Mouse (Mus musculus) kidney, postnatal 4 days (tissue): ENCODE measurements around the gene Uggt2.
A peak's percentile ranks its signal among the peaks of the same experiment; 100 is the strongest.

Experiments used
- DNase-seq, 2 experiments: peaks; one replicate each; pipeline ENCODE4 v3.0.0; 2021; ENCODE audit warnings: mixed read lengths in 2 of 2

The Uggt2 gene

DNA sequence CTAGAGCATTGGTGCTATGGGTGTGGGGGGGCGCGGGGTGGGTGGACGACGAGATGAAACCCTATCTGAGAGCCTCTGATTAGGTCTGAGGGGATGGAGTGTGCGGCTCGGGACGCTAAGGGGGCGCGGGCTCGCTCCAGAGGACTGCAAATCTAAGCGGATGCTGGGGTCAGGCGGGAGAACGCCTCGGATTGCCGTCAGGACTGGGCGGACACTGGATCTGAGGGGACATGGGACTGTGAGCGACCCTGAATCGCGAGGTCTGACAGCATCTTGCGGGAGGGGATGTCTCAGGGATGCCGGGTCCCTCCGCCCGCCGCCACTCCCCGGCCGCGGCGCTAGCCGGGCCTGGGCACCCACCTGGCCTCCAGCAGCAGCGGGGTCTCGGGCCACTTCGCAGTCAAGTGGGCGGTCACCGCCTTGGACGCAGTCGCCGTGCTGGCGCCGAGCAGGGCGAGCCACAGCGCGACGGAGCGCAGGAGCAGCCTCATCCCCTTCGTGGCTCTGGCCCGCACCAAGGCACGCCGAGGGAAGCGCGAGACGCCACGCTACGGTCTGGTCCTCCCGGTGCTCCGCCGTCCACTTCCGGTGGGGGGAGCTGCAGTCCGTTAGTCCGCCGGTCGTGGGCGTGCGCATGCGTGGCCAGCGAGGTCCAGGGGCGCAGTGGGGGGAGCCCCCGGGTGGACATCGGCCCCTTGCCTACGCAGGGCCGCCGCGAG lies at the start of gene Uggt2:
Gene Uggt2, minus strand, starts transcription at position 580 of the 719 bp plus-strand sequence.
- DNase-seq = peak; percentile 91 to 94

DNA sequence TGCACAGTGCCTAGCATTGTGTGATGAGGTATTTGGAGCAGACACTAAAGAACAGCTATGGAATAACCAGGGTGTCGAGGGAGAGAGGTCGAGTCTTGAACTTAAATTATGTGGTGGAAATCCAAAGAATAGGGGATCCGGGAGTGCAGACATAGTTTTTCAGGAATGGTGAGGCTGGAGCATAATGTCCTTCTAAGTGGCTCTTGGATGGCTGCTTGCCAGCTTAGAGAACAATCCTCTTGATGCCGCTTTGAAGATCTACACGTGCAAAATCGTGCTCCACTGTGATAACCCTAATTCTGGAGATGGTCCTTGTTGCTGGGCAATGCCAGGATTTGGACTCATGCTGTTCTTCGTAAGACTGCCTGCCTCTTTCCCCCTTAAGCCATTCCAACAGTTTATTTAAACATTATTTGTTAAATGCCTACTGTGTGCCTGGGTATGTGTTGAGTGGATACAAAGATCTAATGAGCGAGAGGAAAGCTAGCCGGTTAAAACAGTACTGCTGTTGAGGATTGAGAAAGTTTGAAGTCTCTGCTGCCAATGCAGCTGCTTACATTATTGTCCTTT lies 40.2 kb upstream of the Uggt2 start:
- no peak for DNase-seq

DNA sequence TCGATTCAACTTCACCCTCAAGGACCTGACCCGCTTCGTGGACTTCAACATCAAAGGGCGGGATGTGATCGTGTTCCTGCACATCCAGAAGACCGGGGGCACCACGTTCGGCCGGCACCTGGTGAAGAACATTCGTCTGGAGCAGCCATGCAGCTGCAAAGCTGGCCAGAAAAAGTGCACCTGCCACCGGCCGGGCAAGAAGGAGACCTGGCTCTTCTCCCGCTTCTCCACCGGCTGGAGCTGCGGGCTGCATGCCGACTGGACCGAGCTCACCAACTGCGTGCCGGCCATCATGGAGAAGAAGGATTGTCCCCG lies 39.5 kb upstream of the Uggt2 start:
- peak; percentile 32 to 50 for DNase-seq

DNA sequence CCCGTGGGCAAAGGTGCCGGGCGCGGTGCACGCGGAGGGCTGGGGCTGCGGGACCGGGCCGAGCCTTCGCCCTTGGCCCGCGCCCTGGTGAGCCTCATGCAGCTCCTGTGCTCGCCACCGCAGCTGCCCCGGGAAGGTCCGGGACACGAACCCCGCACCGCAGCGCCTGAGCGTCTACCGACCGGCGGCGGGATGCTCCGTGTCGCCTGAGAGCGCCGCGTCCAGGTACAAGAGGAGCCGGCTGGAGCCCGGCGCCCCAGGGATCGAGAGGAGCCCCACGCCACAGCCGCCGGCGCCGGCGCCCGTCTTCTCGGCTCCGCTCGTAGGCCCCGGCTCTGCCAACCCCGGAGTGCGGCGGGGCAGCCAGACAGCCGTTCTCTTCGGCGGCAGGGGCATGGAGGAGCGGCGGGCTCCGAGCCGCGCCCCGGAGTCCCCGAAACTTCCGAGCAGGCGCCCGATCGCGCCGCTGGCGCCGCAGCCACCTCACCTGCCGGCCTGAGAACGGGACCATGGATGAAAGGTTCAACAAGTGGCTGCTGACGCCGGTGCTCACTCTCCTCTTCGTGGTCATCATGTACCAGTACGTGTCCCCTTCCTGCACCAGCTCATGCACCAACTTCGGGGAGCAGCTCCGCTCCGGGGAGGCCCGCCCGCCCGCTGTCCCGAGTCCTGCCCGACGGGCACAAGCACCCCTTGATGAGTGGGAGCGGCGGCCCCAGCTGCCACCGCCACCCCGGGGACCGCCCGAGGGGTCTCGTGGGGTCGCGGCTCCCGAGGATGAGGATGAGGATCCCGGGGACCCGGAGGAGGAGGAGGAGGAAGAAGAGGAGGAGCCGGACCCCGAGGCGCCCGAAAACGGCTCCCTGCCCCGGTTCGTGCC lies 38.9 kb upstream of the Uggt2 start, which contains the start of gene Hs6st3:
Gene Hs6st3, plus strand, starts transcription at position 436 of the 880 bp plus-strand sequence.
- peak in 1 of 2 experiments; percentile 53 for DNase-seq

DNA sequence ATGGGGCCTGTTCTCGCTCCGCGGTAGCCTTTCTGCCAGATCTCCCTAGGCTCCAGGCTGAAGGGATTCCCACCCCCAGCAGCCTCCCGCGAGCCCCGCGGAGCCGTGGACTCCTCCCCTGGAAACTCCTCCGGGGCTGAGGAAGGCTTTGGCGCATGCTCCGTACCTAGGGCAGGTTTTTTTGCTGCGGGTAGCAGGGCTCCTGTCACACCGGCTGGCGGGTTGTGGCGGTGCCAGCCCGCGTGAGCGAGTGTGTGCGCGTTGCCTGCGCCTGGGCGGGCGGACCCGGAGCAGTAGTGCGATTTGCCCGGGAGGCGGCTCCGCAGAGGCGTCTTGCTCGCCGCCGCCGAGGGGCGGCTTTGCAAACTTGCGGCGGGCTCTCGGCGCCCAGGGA lies 38.3 kb upstream of the Uggt2 start:
- DNase-seq = peak; percentile 66 to 79

DNA sequence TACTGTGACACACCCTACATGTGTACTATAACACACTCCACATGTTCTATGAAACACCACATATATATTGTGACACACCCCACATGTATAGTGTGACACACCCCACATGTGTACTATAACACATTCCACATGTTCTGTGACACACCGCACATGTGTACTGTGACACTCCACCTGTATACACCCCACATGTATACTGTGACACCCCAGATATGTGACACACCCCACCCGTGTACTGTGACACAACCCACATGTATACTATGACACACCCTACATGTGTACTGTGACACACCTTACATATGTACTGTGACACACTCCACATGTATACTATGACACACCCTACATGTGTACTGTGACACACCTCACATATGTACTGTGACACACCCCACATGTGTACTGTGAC lies 28.1 kb upstream of the Uggt2 start:
- no peak for DNase-seq

DNA sequence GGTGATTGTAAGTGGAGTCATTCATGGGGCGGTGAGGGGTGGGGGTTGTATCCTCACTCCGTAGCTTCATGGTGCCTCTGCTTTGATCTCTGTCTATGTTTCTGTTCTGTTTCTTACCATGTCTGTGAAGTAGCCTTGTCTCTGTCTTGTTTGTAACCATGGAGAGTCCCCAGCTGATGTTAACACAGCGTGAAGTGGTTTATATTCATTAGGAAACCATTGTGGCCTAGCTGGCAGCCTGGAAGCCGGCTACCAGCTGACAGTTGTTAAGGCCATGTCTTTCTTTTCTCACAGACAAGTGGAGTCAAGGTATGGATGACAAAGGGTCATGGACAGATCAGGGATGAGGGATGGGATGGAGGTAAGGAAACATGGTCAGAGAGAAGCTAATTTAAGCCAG lies 26.6 kb upstream of the Uggt2 start:
- DNase-seq = no peak

DNA sequence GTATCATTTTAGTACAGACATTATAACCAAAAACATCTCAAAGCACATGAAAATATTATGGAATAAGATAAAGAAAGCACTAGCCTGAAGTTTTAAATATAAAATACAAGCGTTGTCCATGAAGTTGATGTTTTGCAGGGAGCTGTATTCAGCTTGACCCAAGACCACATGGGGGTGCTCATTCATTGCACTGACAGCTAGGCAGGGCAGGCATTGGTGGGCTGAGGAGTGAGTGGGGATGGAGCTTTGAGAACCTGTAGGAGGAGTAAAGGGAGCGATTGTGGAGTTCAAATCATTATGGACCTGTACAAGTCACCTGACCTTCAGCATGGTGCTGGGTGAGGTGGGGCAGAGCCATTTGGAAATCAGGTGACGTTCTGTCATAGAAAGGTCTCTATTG lies 24.8 kb upstream of the Uggt2 start:
- DNase-seq = peak; percentile 56 to 67

DNA sequence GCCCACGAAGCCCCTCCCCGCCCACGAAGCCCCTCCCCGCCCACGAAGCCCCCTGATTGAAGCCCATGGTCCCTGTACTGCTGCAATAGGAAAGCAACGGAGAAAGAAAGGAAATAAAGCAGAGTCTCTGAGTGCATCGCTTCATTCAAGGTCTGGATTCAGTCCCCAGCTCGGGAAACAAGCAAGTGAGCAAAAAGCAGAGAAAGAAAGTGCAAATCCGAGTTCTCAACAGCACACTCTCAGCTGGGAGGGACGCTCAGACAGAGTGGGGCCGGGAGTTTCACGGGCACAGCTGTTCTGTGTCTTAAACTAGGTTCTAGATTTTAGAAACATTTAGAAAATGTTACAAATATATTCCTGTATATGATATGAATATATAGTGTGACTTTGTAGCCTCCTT lies 24.4 kb upstream of the Uggt2 start:
- peak in 1 of 2 experiments; percentile 14 for DNase-seq

DNA sequence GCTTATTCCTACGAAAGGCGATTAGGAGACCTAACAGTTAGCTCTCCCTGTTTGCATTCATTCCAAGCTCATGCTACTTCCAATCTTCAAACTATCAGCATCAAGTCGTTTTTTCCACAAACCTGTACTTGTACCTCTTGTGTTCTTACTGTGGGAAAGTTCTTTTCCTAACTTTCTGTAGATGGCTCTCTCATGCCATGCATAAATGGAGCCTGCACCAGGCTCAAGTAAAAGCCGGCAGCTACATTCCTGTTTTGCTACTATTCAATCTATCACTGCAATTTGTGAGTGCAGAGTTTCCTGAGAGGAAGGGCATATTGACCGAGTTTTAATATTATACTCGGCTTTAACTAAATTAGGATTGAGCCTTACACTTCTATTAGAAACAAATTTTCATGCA lies 13.3 kb upstream of the Uggt2 start:
- DNase-seq = no peak

DNA sequence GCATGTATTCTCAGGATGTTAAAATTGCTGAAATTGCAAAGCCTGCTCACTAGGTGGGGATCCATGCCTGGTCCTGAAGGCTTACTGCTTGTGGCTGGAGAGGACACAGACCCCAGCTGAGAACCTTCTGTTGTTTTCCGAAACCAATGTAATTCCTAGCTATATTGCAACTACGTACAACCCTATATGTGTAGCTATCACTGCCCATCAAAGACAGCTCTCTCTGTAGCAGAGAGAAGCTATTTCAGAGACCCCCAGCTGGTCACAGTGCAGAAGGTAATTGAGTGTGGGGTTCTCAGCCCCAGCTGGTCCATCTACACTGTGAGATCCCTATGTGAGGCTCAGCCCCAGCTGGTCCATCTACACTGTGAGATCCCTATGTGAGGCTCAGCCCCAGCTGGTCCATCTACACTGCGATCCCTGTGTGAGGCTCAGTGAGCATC lies 10.6 kb upstream of the Uggt2 start:
- DNase-seq = peak in 1 of 2 experiments; percentile 33

DNA sequence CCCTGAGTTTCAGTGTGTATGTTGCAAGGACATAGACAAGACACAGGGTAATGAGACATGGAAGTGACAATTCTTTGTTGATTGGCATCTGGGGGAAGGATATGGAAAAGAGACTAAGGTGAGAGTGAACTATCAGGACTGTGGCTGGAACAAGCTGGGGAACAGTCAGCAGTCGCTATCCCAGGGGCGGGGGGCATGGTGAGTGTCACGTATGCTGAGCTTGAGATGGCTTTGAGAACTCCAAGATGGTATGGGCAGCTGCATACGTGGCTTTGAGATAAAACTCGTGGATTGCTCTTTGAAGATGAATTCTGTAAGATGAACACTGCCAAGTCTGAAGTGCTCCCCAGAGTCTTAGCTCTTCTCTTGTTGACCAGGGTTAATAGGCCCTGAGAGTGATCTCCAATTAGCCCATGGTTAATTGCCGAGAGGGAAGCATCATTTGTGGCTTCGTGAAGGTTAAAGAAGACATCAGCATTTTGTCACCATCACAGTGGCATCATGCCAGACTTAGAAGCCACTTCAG lies 9.6 kb upstream of the Uggt2 start:
- no peak for DNase-seq

DNA sequence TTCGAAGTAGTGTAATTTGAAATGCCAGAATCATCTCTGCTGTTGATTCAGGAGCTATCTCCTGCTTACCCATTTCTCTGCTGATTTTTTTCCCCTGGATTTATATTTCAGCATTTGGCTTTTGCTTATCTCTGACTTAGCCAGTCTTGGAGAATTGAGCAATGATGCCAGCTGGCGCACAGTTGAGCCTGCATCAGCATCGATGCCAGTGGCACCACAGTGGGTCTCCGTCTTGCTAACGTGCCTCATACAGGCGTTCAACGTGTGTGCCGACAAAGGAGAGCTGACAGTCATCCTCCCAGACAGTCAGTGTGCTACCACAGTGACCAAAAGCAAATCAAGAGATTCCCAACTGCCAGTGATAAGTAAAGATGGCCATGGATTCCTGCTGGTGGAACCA lies 8.4 kb upstream of the Uggt2 start:
- DNase-seq = no peak

DNA sequence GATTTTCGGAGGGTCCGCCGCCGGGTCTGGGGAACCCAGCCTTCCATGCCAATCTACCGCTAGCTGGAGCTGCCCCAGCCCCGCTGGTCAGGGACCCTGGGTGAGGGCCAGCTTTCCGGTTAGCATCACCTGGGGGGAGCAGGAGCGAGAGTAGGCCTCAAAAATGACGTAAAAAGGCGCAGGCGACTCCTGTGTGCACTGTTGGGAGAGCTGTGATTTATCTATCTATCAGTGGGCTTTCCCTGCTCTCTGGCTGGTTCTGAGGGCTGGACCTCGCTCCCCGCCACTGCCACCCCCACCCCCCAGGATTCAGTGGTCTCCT lies 301 bp upstream of the Uggt2 start:
- DNase-seq = no peak

DNA sequence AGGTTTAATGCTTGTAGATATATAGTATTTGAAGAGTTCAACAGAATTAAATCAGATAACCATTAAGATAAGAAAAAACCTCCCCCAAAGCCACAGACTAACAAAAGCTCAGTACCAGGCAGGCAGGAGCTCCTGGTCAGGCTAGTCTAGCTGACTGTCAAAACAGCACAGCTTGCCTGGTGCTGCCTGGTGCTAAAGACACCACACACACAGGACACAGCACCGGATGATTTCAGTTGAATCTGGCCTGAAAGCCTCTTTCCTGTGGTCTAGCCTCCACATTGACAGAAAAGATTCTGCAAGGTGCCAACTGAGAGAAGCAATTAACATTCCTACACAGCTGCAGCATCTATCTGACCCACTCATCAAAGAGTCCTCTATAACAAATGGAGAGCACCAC lies 37.4 kb downstream of the Uggt2 start:
- DNase-seq = no peak

DNA sequence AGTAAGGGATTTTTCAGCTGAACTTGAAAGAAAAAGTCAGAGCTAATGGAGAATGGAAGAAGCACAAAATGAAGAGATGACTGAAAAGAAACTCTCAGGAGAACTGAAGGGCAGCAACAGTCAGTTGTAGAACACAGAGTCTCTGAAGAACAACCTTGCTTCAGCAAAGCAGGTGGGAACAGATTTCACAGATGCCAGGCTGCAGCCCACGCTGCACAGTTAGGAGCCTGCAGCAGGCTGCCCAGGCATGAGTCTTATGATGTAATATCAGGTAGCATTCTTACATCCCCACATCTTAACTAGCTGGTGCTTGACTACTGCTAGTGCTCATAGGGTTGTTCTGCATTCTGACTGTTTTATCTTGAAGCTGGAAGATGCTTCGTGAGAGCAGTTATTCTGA lies 38.5 kb downstream of the Uggt2 start:
- DNase-seq = no peak

DNA sequence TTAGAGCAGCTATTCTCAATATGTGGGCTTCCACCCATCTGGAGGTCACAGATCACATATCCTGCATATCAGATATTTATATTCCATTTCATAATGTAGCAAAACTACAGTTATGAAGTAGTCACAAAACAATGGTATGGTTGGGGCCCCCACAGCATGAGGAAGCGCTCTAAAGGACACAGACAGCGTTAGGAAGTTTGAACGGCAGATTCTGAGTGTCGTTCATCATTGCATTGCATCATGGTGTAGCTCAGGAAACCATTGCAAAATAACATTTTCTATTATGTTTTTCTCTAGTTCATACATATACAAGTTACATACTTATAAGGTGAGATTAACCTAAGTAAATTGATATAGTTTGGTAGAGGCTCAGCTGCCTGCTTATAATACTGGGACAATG lies 42.2 kb downstream of the Uggt2 start:
- no peak for DNase-seq

DNA sequence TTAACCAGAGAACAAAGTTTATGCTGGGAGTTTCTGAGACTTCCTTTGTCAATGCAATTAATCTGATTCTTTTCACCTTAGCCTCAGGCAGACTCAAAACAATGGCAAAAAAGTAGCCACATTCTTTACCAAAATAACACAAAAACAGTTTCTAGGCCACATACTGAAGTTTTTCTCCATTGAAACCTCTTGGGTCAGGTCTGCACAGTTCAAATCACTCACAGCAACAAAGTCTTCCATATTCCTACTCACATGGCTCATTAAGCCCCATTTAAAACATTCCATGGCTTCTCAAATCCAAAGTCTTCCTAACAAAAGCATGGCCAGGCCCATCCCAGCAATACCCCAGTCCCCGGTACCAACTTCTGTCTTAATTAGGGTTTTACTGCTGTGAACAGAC lies 46.3 kb downstream of the Uggt2 start:
- DNase-seq = no peak

DNA sequence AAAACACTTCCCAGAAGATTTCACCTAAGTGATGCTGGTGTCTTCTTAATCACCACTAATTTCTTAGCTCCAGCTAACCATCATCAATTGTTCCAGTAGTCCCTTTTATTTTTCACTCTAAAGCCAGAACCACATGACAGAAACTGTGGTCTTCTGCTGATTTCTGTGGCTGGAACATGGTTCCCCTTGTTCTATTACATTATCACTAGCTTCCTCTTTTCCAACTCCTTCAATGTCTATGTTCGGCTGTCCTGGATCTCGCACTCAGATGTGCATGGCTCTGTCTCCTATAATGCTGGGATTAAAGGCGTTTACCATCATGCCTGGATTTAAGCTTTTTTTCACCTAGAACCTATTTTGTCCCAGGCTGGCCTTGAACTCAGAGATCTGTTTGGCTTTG lies 46.9 kb downstream of the Uggt2 start:
- no peak for DNase-seq

DNA sequence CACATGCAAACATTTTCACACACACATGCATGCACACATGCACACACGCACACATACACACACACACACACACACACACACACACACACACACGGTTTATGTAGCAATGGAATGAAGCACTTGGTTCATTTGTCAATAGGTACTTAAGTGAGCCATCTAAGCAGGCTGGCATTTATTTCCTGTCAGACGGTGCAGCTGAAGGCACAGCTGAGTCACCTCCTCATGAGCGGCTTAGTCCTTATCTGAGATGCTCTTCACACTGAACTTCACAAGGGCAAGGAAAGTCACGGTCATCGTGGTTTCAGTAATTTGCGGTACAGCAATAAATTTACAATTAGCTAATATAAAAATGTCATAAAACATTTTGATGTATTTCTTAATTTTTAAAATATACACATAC lies 55.5 kb downstream of the Uggt2 start:
- no peak for DNase-seq

DNA sequence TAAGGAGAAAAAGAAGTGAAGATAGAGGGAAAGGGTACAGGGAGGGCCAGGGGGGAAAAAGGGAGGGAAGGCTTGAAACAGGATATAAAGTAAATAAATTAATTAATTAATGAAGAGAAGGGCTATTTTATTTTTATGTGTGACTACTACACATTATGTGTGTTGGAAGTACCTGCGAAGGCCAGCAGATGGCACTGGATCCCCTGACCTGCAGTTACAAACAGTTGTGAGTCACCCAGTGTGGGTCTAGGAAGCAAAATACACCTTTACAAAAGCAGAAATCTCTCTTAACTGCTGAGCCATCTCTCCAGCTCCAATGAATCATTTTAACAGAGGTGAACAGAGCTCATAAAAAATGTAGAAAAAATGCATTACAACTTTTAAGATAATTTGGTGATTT lies 59.0 kb downstream of the Uggt2 start:
- peak; percentile 72 to 74 for DNase-seq

DNA sequence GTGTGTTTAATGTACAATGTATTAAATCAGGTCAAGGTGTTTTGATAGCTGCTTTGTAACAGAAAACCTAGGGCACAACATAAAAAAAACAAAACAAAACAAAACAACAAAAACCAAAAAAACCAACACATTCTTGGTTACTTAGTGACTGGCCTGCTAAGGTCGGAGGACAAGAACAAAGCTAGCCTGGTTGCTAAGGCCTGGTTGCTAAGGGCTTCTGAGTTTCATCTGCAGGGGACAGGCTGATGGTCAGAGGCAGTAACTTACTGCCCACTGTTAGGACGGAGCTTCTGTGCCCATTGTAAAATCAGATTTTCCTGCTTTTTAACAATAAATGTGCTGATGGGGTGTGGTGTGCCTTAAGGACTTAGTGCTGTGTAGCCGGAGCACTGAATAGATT lies 61.5 kb downstream of the Uggt2 start:
- DNase-seq = no peak

DNA sequence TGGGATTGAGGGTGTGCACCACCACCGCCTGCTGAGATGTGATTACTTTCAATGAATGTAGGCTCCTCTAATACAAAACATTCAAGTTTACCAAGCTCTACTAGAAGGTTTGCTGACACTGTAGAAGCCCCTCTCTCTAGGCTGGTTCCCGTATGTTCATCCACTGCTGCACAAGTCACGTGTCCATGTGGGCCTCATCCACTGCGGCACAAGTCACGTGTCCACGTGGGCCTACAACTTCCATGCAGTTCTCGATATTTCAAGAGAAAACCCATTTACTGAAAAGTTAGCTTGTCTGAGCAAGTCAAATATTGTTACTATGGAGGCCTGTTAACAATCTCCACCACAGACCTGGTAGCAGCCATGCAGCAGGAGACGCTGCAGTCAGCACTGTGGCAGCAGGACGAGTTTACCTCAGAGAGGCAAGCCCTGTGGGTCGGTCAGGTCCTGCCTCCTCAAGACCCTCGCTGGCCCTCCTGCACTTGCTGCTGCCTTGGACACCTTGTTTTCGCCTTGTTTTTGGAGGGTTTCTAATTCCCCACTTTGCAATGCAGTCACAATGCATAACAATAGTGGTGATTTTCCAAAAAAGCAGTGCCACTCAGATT lies 62.0 kb downstream of the Uggt2 start:
- no peak for DNase-seq
